Mouse (Mus musculus): ENCODE results near the gene Ubap2l. TPM values are rescaled to one million over a fixed set of nuclear protein-coding genes. Genes with fewer than 3 reads are reported as not detected.

Ubap2l gene
- total RNA-seq (2023; ENCODE audit: inconsistent age), result 262 to 354 TPM (median 316 TPM) in 4 replicates

GRCm38 (mm10) chr3:90052351-90053241 lies at the start of gene Ubap2l:
Gene Ubap2l, minus strand, starts transcription at chr3:90052628.

GRCm38 (mm10) chr3:90072294-90072693 lies 19.9 kb upstream of the Ubap2l start, which contains the start of gene Tpm3:
Gene Tpm3, plus strand, starts transcription at chr3:90072649.

DNA sequence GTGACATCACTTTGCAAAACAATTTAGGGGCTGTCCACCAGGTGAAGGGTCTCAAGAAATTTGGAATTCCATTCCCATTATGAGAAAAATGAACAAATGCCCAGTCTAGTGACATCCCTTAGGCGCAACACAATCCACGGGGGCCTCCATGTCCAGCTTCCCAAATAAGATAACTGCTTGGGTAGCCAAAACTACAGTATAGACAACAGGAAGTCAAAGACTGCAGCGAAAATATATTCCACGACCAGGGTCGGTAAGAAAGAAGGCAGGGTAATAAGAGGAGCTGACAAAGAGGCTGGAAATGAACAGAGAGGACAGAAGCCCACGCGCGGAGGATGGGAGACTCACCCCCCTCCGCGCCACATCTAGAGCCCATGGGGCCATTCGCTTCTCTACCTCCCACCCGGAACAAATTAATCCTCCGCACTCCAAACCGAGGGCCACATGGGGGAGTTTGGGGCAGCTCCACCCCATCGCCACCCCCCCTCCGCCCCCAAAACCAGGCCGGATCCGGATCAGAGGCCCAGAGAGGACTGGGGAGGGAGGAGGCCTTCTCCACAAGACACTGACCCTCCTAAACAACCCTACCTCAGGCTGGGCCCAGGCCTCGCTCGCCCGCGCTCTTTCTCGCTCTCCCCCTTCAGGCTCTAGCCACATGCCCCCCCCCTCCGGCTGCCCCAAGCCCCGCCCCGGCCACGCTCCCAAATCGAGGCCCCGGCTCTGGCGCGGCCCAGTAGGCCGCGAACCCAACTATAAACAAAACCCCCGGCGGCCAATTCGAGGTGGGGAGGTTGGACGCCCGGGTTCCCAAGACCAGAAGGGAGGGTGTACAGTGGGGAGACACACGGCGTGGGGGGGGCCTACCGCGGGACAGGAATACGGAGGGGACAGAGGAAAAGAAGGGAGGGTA lies 732 bp downstream of the Ubap2l start, which contains the start of gene 4933434E20Rik:
4933434E20Rik (plus strand) TSS at position 196 of the 910 bp plus-strand sequence.

DNA sequence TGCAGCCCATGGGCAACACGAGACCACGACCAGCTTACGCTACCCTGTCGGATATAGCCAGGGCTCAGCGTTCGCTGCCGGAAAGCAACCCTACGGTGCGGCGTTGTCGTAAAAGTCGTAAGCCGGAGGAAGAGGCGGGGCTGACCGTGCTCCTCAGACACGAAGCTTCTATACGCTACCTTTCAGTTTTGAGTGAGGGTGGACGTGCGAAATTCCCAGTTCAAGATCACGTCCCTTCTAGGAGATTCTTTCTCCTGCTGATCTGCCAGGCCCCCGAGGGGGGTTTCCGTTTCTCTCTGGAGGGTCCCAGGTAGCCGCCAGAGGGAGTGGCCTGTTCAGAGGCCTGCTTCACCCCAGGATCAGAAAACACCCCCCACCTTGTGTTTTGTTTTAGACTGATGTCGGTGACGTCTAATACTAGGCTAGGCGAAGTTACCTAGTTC lies 53.8 kb downstream of the Ubap2l start, which contains the start of gene Hax1:
Hax1 (minus strand) TSS at position 169 of the 443 bp plus-strand sequence.

DNA sequence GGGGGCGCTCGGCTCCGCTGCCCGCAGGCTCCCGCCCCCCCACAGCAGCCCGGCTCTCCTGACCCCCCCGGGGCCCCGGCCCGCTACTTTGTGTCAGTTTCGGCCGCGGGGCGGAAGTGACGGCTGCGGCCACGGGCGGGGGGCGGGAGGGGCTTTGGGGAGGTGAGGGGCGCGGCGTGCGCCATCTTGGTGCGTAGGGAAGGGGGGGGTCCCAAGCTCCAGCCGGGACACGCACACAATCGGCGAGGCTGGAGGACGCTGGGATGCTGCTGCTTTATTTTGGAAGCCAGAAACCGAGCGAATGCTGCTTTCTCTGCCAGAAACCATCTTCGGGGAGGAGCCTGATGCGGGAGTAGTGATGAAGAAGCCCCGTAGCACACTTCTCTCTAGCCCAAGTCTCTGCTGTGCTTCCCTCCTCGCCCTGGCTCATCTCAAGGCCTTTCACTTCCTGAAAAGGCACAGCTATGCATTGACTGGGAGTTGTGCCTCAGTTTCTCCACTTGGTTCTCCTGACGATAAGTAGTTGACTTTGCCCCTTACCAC lies 89.1 kb downstream of the Ubap2l start, which contains the start of gene Atp8b2:
Atp8b2 (minus strand) TSS at position 288 of the 543 bp plus-strand sequence.

Other genes starting within 250 kb of the Ubap2l start
- not detected in 4 replicates for gene She, start 221.3 kb downstream of the Ubap2l start, total RNA-seq (2023; ENCODE audit: inconsistent age)
- gene Il6ra, start 139.4 kb downstream of the Ubap2l start, total RNA-seq (2023; ENCODE audit: inconsistent age), result 13.6 to 18.3 TPM (median 14.7 TPM) in 4 replicates
- 51.2 to 87.2 TPM (median 63.8 TPM) in 4 replicates for gene Atp8b2, start 89.1 kb downstream of the Ubap2l start, total RNA-seq (2023; ENCODE audit: inconsistent age)
- 49.4 to 71.9 TPM (median 64.8 TPM) in 4 replicates for gene Hax1, start 53.8 kb downstream of the Ubap2l start, total RNA-seq (2023; ENCODE audit: inconsistent age)
- gene 4933434E20Rik, start 992 bp downstream of the Ubap2l start, total RNA-seq (2023; ENCODE audit: inconsistent age), result 99.0 to 130 TPM (median 121 TPM) in 4 replicates
- gene Tpm3, start 20.0 kb upstream of the Ubap2l start, total RNA-seq (2023; ENCODE audit: inconsistent age), result 552 to 576 TPM (median 565 TPM) in 4 replicates
- gene Nup210l, start 51.5 kb upstream of the Ubap2l start, total RNA-seq (2023; ENCODE audit: inconsistent age), result 1.3 to 2.2 TPM (median 1.5 TPM) in 4 replicates
- gene Rps27, start 161.0 kb upstream of the Ubap2l start, total RNA-seq (2023; ENCODE audit: inconsistent age), result 9,271 to 10,786 TPM (median 10,164 TPM) in 4 replicates
- gene Rab13, start 161.1 kb upstream of the Ubap2l start, total RNA-seq (2023; ENCODE audit: inconsistent age), result 0.93 TPM in 1 of 4 replicates, not detected in the others
- gene Jtb, start 179.0 kb upstream of the Ubap2l start, total RNA-seq (2023; ENCODE audit: inconsistent age), result 90.1 to 110 TPM (median 97.2 TPM) in 4 replicates
- not detected in 4 replicates for gene Creb3l4, start 190.9 kb upstream of the Ubap2l start, total RNA-seq (2023; ENCODE audit: inconsistent age)
- 29.2 to 30.8 TPM (median 30.3 TPM) in 4 replicates for gene Slc39a1, start 195.5 kb upstream of the Ubap2l start, total RNA-seq (2023; ENCODE audit: inconsistent age)
- 175 to 191 TPM (median 186 TPM) in 4 replicates for gene Crtc2, start 201.5 kb upstream of the Ubap2l start, total RNA-seq (2023; ENCODE audit: inconsistent age)
- gene Dennd4b, start 212.6 kb upstream of the Ubap2l start, total RNA-seq (2023; ENCODE audit: inconsistent age), result 174 to 198 TPM (median 187 TPM) in 4 replicates
- 110 to 130 TPM (median 118 TPM) in 4 replicates for gene Gatad2b, start 240.6 kb upstream of the Ubap2l start, total RNA-seq (2023; ENCODE audit: inconsistent age)

All from B cell, adult (primary cell).